Mouse (Mus musculus) stomach, adult 2 months (tissue): ENCODE data around the gene Zscan4-ps3. TPM values are rescaled to one million over a fixed set of nuclear protein-coding genes. Genes with fewer than 3 reads are reported as not detected.

Experiments
- polyA plus RNA-seq: library from polyadenylated mRNA; depleted of rRNA; stranded (reverse); fragments of >200 nt; gene quantifications from 2 replicates; pipeline ENCODE4 v1.2.3, GENCODE M21; 2012; rRNA removed

The Zscan4-ps3 gene
- polyA plus RNA-seq: not detected in 2 replicates

GRCm38 (mm10) chr7:11609008-11609407 is at the start of gene Zscan4-ps3:
Gene Zscan4-ps3, plus strand, starts transcription at chr7:11609308.

Other genes with a start within 250 kb of the Zscan4-ps3 start
- gene Zscan4f, start 211.4 kb upstream of the Zscan4-ps3 start, polyA plus RNA-seq: not detected in 2 replicates
- gene Zscan4-ps2, start 95.0 kb upstream of the Zscan4-ps3 start, polyA plus RNA-seq: not detected in 2 replicates
- gene Vmn1r72, start 70.8 kb downstream of the Zscan4-ps3 start, polyA plus RNA-seq: not detected in 2 replicates
- not detected in 2 replicates for gene Vmn1r73, start 121.0 kb downstream of the Zscan4-ps3 start, polyA plus RNA-seq
- not detected in 2 replicates for gene Vmn1r74, start 224.7 kb downstream of the Zscan4-ps3 start, polyA plus RNA-seq